Mouse (Mus musculus) activated CD4-positive, CD25-positive, alpha-beta regulatory T cell, adult 9 weeks (primary cell): ENCODE results near the gene Tnp2. TPM values are rescaled to one million over a fixed set of nuclear protein-coding genes. Genes with fewer than 3 reads are reported as not detected.

Experiments used
- polyA plus RNA-seq: library from polyadenylated mRNA; unstranded; fragments of 100-300 nt; shearing (Covaris generic); gene quantifications from one replicate; pipeline ENCODE4 v1.2.1, GENCODE M21; 2017

The Tnp2 gene
- 4.9 TPM for polyA plus RNA-seq

GRCm38 (mm10) chr16:10788271-10788670 is at the start of gene Tnp2:
TSS of gene Tnp2 (minus strand) at chr16:10788660.

DNA sequence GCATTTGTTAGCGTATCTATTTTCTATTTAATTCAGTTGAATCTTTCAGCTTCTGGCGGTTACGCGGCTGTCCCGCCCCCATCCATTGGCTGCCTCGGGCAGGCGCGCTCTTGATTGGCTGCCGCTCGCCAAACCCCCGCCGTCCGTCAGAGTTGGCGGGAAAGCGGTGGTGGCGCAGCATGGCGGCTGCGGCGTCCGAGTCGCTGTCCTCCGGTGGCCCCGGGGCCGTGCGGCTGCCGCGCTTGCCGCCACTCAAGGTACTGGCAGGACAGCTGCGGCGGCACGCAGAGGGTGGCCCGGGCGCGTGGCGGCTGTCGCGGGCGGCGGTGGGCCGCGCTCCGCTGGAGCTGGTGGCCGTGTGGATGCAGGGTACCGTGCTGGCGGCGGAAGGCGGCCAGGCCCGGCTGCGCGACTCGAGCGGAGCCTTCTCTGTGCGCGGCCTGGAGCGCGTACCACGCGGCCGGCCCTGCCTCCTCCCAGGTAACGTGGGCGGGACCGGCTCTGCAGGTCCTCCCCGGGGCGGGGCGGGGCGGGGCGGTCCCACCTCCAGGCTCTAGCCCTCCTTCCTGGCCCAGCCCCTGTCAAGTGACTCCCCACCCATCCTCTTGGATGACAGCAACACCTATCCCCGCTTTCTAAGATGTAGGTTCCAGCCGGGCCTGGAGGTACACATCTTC is 46.6 kb upstream of the Tnp2 start, which contains the start of gene Rmi2:
TSS of gene Rmi2 (plus strand) at position 149 of the 677 bp plus-strand sequence.

GRCm38 (mm10) chr16:10812865-10813371 is 24.5 kb upstream of the Tnp2 start, which contains the start of gene Gm11172:
TSS of gene Gm11172 (plus strand) at chr16:10812915.

DNA sequence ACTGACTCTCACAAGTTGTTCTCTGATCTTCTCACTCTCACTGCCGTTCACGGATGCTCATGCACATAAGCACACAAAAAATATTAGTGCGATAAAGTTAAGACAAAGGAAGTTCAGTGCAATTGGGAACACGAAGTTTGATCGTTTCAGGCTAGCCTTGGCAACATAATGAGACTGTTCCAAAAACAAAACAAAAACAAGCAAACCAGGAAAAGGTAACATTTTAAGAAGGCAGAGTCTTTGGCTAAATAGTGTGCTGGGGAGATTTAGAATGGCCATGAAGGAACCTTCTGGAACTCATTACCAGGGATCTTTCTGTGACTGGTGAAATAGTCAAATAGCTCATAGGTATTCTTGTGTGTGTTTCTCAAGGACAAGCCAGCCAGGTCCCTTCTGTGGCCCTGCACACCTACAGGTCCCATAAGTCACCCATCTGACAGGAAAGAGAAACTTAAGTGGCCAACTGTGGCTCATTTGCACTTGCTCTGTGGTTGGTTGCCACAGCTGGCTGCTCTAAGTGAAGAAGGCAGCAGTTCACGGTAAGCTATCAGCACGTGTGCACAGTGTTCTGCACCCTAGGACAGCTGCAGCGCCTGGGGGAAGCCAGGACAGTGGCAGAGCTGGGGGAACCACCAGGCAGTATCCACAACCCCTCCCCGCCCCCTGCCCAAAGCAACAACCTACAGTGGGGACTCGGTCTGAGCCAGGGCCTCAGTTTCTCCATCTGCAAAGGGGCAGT is 17.5 kb upstream of the Tnp2 start, which contains the start of gene Prm1:
TSS of gene Prm1 (minus strand) at position 51 of the 739 bp plus-strand sequence.

GRCm38 (mm10) chr16:10796034-10796433 is 7.6 kb upstream of the Tnp2 start, which contains the start of gene Prm2:
TSS of gene Prm2 (minus strand) at chr16:10796134.

GRCm38 (mm10) chr16:10790702-10791101 is 2.2 kb upstream of the Tnp2 start, which contains the start of gene Prm3:
TSS of gene Prm3 (minus strand) at chr16:10790914.

DNA sequence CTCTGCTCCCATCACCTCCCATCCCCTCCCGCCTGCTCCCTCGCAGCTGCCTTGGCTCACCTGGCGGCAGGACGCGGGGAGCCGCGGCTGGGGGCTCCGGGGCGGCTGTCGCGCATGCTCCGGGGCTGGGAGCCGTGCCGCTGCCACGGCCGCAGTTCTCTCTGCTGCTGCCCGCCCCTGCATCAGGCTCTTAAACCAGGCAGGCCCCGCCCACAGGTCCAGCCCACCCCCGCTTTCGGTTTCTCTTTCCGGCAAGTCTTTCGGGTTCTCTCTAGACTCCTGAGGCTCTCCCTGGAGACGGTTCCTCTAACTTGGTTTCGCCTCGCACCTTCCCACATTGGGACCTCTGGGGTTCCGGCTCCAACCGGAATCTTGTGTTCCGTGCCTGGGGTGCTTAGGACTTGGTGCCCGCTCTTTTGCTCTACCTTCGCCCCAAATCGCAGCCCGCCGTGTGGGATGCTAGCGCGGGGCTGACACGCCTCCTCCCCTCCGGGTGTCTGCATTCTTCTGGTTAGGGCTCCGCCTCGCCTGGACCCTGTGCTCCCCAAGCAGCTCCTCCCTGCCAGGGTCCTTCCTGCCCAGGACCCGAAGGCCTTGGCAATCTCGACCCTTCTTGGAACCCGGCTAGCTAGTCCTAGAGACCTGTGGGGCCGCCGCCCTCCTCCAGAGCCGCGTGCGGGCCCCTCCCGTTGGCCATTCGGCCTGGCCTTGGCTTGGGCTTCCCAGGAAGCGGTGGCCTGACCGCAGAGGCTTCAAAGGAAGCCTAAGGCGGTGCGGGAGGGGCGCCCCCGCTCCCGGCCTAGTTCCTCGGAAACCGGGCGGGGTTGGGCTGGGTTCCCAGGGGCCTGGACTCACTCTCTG is 2.9 kb downstream of the Tnp2 start, which contains the start of gene Socs1:
TSS of gene Socs1 (minus strand) at position 166 of the 861 bp plus-strand sequence.

Other genes with a start within 250 kb of the Tnp2 start
- 3.0 TPM for gene Dexi, start 245.6 kb downstream of the Tnp2 start, polyA plus RNA-seq
- 27.8 TPM for gene Clec16a, start 243.3 kb downstream of the Tnp2 start, polyA plus RNA-seq
- 12.4 TPM for gene Socs1, start 3.1 kb downstream of the Tnp2 start, polyA plus RNA-seq
- gene Prm3, start 2.3 kb upstream of the Tnp2 start, polyA plus RNA-seq: not detected
- gene Prm2, start 7.5 kb upstream of the Tnp2 start, polyA plus RNA-seq: 0.46 TPM
- 2.9 TPM for gene Prm1, start 17.2 kb upstream of the Tnp2 start, polyA plus RNA-seq
- gene Gm11172, start 24.3 kb upstream of the Tnp2 start, polyA plus RNA-seq: not detected
- gene Rmi2, start 46.4 kb upstream of the Tnp2 start, polyA plus RNA-seq: 0.46 TPM